Mouse (Mus musculus): ENCODE measurements around the gene Pnkp.
"Not testable (repeated sequence)": the region's sequence is repeated elsewhere in the genome, so short reads cannot be mapped to it uniquely, and the experiment has no call there.

Gene Pnkp

GRCm38 (mm10) chr7:44870614-44871013, 13.7 kb downstream of the Pnkp start:
- no peak for DNase-seq

GRCm38 (mm10) chr7:44871181-44871580, 14.2 kb downstream of the Pnkp start:
- no peak for DNase-seq

- not testable (repeated sequence) for DNase-seq
These were observed 14.8 kb downstream of the Pnkp start for GRCm38 (mm10) chr7:44871774-44872173.

GRCm38 (mm10) chr7:44877833-44878232, 20.9 kb downstream of the Pnkp start:
- no peak for DNase-seq

GRCm38 (mm10) chr7:44883036-44883435, 26.1 kb downstream of the Pnkp start:
- DNase-seq, result no peak

GRCm38 (mm10) chr7:44884637-44885036, 27.7 kb downstream of the Pnkp start:
- no peak for DNase-seq

- no peak for DNase-seq
These were observed 30.0 kb downstream of the Pnkp start for GRCm38 (mm10) chr7:44886964-44887363.

GRCm38 (mm10) chr7:44888256-44889105, 31.5 kb downstream of the Pnkp start:
- no peak for DNase-seq

GRCm38 (mm10) chr7:44890180-44890579, 33.2 kb downstream of the Pnkp start:
- no peak for DNase-seq

GRCm38 (mm10) chr7:44890737-44891136, 33.8 kb downstream of the Pnkp start:
- no peak for DNase-seq

- DNase-seq, result no peak
These were observed 34.7 kb downstream of the Pnkp start for GRCm38 (mm10) chr7:44891611-44892010.

GRCm38 (mm10) chr7:44892276-44892921, 35.5 kb downstream of the Pnkp start, which contains the start of gene Med25:
Med25 (minus strand) TSS chr7:44892712.
- DNase-seq, result peak; percentile 76 to 82

GRCm38 (mm10) chr7:44893197-44893596, 36.3 kb downstream of the Pnkp start:
- no peak for DNase-seq

- DNase-seq, result no peak
These were observed 37.2 kb downstream of the Pnkp start for GRCm38 (mm10) chr7:44894175-44894574.

GRCm38 (mm10) chr7:44895206-44895592, 38.3 kb downstream of the Pnkp start:
- no peak for DNase-seq

- peak; percentile 70 to 79 for DNase-seq
These were observed 38.9 kb downstream of the Pnkp start, which contains the start of gene Fuz for GRCm38 (mm10) chr7:44895593-44896434. Fuz (plus strand) TSS chr7:44896079.

GRCm38 (mm10) chr7:44896499-44896898, 39.6 kb downstream of the Pnkp start:
- DNase-seq, result no peak

- no peak for DNase-seq
These were observed 41.7 kb downstream of the Pnkp start for GRCm38 (mm10) chr7:44898607-44899006.

GRCm38 (mm10) chr7:44900632-44901031, 43.7 kb downstream of the Pnkp start:
- DNase-seq, result no peak

- DNase-seq, result peak; percentile 55 to 68
These were observed 44.3 kb downstream of the Pnkp start for GRCm38 (mm10) chr7:44901230-44901722.

- DNase-seq, result no peak
These were observed 48.5 kb downstream of the Pnkp start for GRCm38 (mm10) chr7:44905430-44905829.

GRCm38 (mm10) chr7:44908706-44909476, 52.0 kb downstream of the Pnkp start:
- DNase-seq, result no peak

All from thymus, adult 18-20 months (tissue).